In the genomic region with DNA sequence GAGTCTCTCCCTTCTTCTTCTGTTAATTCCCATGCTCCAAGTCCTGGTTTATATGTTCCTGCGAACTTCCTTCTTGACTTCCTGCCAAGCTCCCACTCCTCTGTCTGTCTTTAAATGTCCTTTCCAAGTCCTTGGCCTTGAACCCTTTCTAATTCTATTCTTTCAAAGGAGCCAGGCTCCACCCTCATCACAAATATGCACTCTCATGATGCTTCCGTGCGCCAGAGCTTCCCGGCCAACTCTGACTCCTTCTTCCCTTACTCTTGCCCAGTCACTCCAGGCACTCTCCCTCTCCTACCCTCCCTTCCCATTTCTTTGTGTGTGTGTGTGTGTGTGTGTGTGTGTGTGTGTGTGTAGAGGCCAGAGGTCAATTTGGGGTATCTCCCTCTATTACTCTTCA, we compare ENCODE assay signal across 18 mouse cellular contexts.
"Had no signal": no experiment of that assay in that cellular context is flagged by ENCODE, and none has a peak within 500 bp of the region (broad histone marks: within the 10 kb centered on the region; RNA-seq: fewer than 3 reads in every experiment).

No protein-coding gene starts in this region.

- H3K9ac ChIP-seq: liver, embryonic 14.5 days; midbrain, embryonic 12.5 days; neural tube, embryonic 13.5 days; neural tube, embryonic 15.5 days; stomach, embryonic 15.5 days had no signal

- ATAC-seq: lung, postnatal 0 days; midbrain, embryonic 16.5 days had no signal

- H3K27me3 ChIP-seq: midbrain, embryonic 12.5 days; neural tube, embryonic 13.5 days; neural tube, embryonic 15.5 days; stomach, embryonic 15.5 days had no signal

- H3K27ac ChIP-seq: liver, embryonic 14.5 days; midbrain, embryonic 10.5 days; midbrain, embryonic 12.5 days; neural tube, embryonic 13.5 days; neural tube, embryonic 15.5 days; stomach, embryonic 15.5 days; stomach, postnatal 0 days had no signal

- H3K4me2 ChIP-seq: midbrain, embryonic 12.5 days; neural tube, embryonic 13.5 days; neural tube, embryonic 15.5 days; stomach, embryonic 15.5 days had no signal

- H3K9me3 ChIP-seq: midbrain, embryonic 10.5 days; midbrain, embryonic 12.5 days; neural tube, embryonic 13.5 days; neural tube, embryonic 15.5 days; stomach, embryonic 15.5 days had no signal

- H3K36me3 ChIP-seq: neural tube, embryonic 15.5 days; stomach, embryonic 15.5 days had no signal

- DNase-seq: lung, adult 2 months; lung, postnatal 14 days; lung, postnatal 4 days; midbrain, embryonic 14.5 days; right cerebral cortex, postnatal 14 days; thymus, adult 2 months; thymus, postnatal 25 days; thymus, postnatal 4 days had no signal

- H3K4me1 ChIP-seq: midbrain, embryonic 10.5 days; midbrain, embryonic 12.5 days; stomach, embryonic 15.5 days had no signal

- H3K4me3 ChIP-seq: midbrain, embryonic 10.5 days; midbrain, embryonic 12.5 days; myocyte; neural tube, embryonic 13.5 days; neural tube, embryonic 15.5 days; stomach, embryonic 15.5 days had no signal
